Mouse (Mus musculus): ENCODE measurements around the gene Zfp646. TPM values are rescaled to one million over a fixed set of nuclear protein-coding genes. Genes with fewer than 3 reads are reported as not detected.
"Not testable (repeated sequence)": the region's sequence is repeated elsewhere in the genome, so short reads cannot be mapped to it uniquely, and the experiment has no call there.

The Zfp646 gene
- polyA plus RNA-seq (2015; fragmentation: Nextera tagmentation; extraction: Ambion mirVana) = 9.3 and 9.8 TPM in 2 replicates

DNA sequence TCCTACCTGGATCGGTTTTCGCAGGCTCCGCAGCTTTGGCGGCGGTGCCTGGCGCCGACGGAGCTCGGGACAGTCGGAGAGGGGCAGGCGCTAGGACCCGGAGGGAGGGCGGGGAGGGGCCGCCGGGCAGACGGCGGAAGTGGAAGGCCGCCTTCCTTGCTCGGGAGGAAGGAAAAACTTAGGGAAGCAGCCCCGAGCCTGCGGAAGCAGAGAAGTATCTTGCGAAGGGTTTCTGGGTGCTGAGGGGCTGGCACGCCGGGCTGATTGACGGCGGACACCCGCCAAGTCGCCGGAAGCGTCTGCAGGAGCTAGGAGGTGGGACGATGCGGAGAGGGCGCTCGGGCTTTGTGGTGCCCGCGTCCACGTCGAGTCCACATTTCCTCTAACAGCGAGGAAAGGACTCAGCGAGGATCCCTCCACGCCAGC lies at the start of gene Zfp646:
TSS of gene Zfp646 (plus strand) at position 181 of the 426 bp plus-strand sequence.
- Histone ChIP-seq H3K9me3 (no peaks in the 10 kb centered on the region), H3K36me3 (peaks cover 27% of the 10 kb centered on the region), H3K4me3 (peak within 1 kb of the TSS; percentile 90), H3K4me2 (peak within 1 kb of the TSS; percentile 76), H3K27me3 (no peaks in the 10 kb centered on the region), H3K9ac (peak within 1 kb of the TSS; percentile 96), H3K4me1 (replicated peaks) (peaks cover 34% of the 10 kb centered on the region), H3K27ac (replicated peaks) (peak within 1 kb of the TSS; percentile 100)
- peak; percentile 88 for ATAC-seq (ENCODE audit: low FRiP score, low read depth)
- under 1% methylated on average over 41 of the region's 41 CpGs for WGBS

DNA sequence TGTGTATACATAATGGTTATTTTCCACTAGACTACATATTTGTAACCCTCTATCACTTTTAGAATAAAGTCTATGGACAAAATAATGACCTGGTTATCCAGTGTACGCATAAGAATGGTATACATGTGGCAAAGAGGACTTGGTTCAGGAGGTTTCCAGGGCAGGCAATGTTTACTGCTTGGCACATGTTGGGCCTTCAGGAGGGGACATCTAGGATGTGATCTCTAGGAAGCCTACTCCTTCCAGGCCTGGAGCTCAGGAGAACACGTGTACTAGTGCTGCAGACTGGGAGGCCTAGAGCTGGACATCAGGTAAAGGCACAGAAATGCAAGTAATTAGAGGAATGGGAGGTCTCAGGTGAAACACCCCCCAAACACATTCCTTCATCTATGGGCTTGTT lies 40.5 kb upstream of the Zfp646 start:
- no peak overlapping the region for H3K9ac ChIP-seq

GRCm38 (mm10) chr7:127837473-127837872 lies 38.5 kb upstream of the Zfp646 start:
- Histone ChIP-seq H3K4me2 (no peak overlapping the region), H3K27ac (replicated peaks) (no peak overlapping the region), H3K27me3 (no peaks in the 10 kb centered on the region), H3K4me3 (no peak overlapping the region), H3K36me3 (no peaks in the 10 kb centered on the region), H3K4me1 (replicated peaks) (peaks cover 12% of the 10 kb centered on the region), H3K9me3 (no peaks in the 10 kb centered on the region), H3K9ac (no peak overlapping the region)
- ATAC-seq (ENCODE audit: low FRiP score, low read depth) = no peak
- WGBS = 94% methylated on average over 5 of the region's 5 CpGs

More for the DNA sequence above, 40.5 kb upstream of the Zfp646 start:
- Histone ChIP-seq H3K36me3 (no peaks in the 10 kb centered on the region), H3K27ac (replicated peaks) (no peak overlapping the region), H3K4me2 (no peak overlapping the region), H3K4me1 (replicated peaks) (peaks cover 6% of the 10 kb centered on the region), H3K4me3 (no peak overlapping the region), H3K27me3 (no peaks in the 10 kb centered on the region), H3K9me3 (no peaks in the 10 kb centered on the region)
- 95% methylated on average over 2 of the region's 2 CpGs for WGBS
- no peak for ATAC-seq (ENCODE audit: low FRiP score, low read depth)

GRCm38 (mm10) chr7:127837878-127838277 lies 38.1 kb upstream of the Zfp646 start:
- H3K4me2 ChIP-seq; H3K9ac ChIP-seq; H3K36me3 ChIP-seq; ATAC-seq (ENCODE audit: low FRiP score, low read depth); H3K27me3 ChIP-seq; H3K9me3 ChIP-seq; H3K27ac ChIP-seq (replicated peaks); H3K4me3 ChIP-seq: not testable (repeated sequence)
- 77% methylated on average over 4 of the region's 4 CpGs for WGBS
- H3K4me1 ChIP-seq (replicated peaks) = peaks cover 16% of the 10 kb centered on the region

DNA sequence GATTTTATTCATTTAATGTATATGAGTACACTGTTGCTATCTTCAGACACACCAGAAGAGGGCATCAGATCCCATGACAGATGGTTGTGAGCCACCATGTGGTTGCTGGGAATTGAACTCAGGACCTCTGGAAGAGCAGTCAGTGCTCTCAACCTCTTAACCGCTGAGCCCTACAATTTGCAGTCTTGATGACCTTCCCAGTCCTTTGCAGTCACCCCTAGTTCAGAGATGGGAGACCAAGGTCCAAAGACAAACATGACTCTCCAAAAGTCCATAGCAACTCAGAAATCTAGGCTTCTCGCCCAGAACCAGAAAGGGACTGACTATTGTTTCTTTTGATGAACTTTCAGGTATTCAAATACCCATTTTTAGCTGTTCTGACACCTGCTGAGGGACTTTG lies 36.0 kb upstream of the Zfp646 start:
- not testable (repeated sequence) for H3K4me3 ChIP-seq; ATAC-seq (ENCODE audit: low FRiP score, low read depth); H3K36me3 ChIP-seq; H3K9ac ChIP-seq; H3K9me3 ChIP-seq; H3K27me3 ChIP-seq
- Histone ChIP-seq H3K4me2 (peak overlapping the region; percentile 99; the same call in 1 of the 2 replicates), H3K27ac (replicated peaks) (peak overlapping the region; percentile 95; the same call in 1 of the 2 replicates), H3K4me1 (replicated peaks) (peaks cover 18% of the 10 kb centered on the region)
- 81% methylated on average over 2 of the region's 2 CpGs for WGBS

DNA sequence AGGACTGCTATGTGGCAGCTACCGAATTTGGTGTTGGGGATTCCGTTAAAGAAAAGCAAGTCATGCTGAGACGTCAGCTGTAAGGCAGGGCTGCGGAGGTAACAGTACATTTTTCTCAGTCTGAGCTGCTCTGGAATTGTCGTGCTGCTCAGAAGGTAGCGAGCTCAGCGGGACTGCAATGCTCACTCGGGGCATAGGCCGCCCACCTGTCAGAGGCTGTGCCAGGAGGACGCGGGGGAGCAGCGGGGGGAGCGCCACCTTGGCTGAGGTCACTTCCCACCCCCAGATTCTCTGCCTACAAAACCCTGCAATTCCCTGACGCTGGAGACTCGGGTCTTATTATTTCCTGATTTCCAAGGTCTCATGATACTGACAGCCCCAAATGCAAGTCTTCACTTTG lies 35.1 kb upstream of the Zfp646 start:
- peak; percentile 12 for ATAC-seq (ENCODE audit: low FRiP score, low read depth)
- peak overlapping the region; percentile 99 for H3K4me2 ChIP-seq
- WGBS = 3% methylated on average over 15 of the region's 15 CpGs

GRCm38 (mm10) chr7:127841340-127842000 lies 34.6 kb upstream of the Zfp646 start:
- Histone ChIP-seq H3K9ac (peak overlapping the region; percentile 60), H3K4me3 (peak overlapping the region; percentile 82), H3K9me3 (no peaks in the 10 kb centered on the region), H3K36me3 (no peaks in the 10 kb centered on the region), H3K27ac (replicated peaks) (peak overlapping the region; percentile 95), H3K4me1 (replicated peaks) (peaks cover 18% of the 10 kb centered on the region), H3K4me2 (peak overlapping the region; percentile 99), H3K27me3 (no peaks in the 10 kb centered on the region)
- WGBS = under 1% methylated on average over 46 of the region's 46 CpGs
- ATAC-seq (ENCODE audit: low FRiP score, low read depth) = peak; percentile 97

More for the DNA sequence above, 35.1 kb upstream of the Zfp646 start:
- Histone ChIP-seq H3K9ac (peak overlapping the region; percentile 60), H3K4me3 (peak overlapping the region; percentile 82), H3K9me3 (no peaks in the 10 kb centered on the region), H3K36me3 (no peaks in the 10 kb centered on the region), H3K27me3 (no peaks in the 10 kb centered on the region), H3K4me1 (replicated peaks) (peaks cover 18% of the 10 kb centered on the region), H3K27ac (replicated peaks) (peak overlapping the region; percentile 95)

DNA sequence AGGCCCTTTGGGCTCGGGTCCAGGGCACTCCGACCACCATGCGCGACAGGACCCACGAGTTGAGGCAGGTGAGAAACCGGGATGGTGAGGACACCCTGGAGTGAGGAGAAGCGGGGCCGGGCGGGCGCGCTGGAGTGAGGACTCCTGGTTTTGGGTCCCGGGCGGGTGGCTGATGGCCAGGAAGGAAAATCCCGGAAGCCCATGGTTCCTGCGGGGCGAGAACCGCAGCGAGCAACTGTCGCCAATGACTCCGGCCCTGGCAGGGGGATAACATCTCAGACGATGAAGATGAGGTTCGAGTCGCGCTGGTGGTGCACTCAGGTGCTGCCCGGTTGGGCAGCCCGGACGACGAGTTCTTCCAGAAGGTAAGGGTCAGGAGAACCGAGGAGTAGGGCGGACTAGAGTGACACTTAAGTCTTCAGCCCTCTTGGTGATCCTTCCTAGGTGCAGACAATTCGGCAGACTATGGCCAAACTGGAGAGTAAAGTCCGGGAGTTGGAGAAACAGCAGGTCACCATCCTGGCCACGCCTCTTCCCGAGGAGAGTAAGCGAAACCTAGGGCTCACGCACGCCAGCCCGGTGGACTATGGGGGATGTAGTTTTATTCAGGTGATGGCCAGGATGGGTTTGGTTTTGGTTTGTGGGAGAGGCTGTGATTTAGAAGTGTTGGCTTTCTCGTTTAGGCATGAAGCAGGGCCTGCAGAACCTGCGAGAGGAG lies 33.9 kb upstream of the Zfp646 start:
- Histone ChIP-seq H3K9ac (peak overlapping the region; percentile 60), H3K27ac (replicated peaks) (peak overlapping the region; percentile 95), H3K4me1 (replicated peaks) (peaks cover 18% of the 10 kb centered on the region), H3K4me3 (peak overlapping the region; percentile 82), H3K9me3 (no peaks in the 10 kb centered on the region), H3K4me2 (peak overlapping the region; percentile 99), H3K27me3 (no peaks in the 10 kb centered on the region), H3K36me3 (no peaks in the 10 kb centered on the region)
- WGBS = under 1% methylated on average over 40 of the region's 40 CpGs
- peak; percentile 64 for ATAC-seq (ENCODE audit: low FRiP score, low read depth)

- Histone ChIP-seq H3K4me2 (no peak overlapping the region), H3K27ac (replicated peaks) (no peak overlapping the region), H3K4me3 (no peak overlapping the region), H3K4me1 (replicated peaks) (no peaks in the 10 kb centered on the region), H3K36me3 (no peaks in the 10 kb centered on the region), H3K9ac (no peak overlapping the region), H3K9me3 (no peaks in the 10 kb centered on the region), H3K27me3 (no peaks in the 10 kb centered on the region)
- no peak for ATAC-seq (ENCODE audit: low FRiP score, low read depth)
- WGBS = 85% methylated on average over 6 of the region's 6 CpGs
Measured at GRCm38 (mm10) chr7:127849973-127850875, 25.8 kb upstream of the Zfp646 start.

GRCm38 (mm10) chr7:127850906-127851305 lies 25.1 kb upstream of the Zfp646 start:
- no peak overlapping the region for H3K27ac ChIP-seq (replicated peaks)
- H3K4me1 ChIP-seq (replicated peaks) = no peaks in the 10 kb centered on the region
- H3K9ac ChIP-seq = no peak overlapping the region
- no peaks in the 10 kb centered on the region for H3K36me3 ChIP-seq
- no peak overlapping the region for H3K4me2 ChIP-seq
- ATAC-seq (ENCODE audit: low FRiP score, low read depth) = no peak
- 74% methylated on average over 5 of the region's 5 CpGs for WGBS
- H3K27me3 ChIP-seq = no peaks in the 10 kb centered on the region
- H3K9me3 ChIP-seq = no peaks in the 10 kb centered on the region
- H3K4me3 ChIP-seq = no peak overlapping the region

DNA sequence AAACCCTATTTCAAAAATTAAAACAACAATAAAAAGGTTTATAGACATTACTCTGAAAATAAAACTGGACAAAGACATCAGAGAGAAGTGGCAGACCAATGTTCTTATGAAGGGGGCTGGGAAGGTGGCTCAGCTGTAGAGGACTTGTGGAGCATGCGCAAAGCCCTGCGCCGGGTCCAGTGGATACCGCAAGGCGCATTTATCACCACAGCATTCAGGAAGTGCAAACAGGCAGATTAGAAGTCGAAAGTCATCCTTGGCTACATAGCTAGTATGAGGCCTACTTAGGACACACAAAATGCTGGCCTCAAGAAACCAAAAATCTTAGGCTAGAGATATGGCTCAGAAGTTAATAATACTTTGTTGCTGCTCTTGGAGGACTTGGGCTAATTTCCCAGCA lies 17.8 kb upstream of the Zfp646 start:
- no peak overlapping the region for H3K4me2 ChIP-seq
- no peak for ATAC-seq (ENCODE audit: low FRiP score, low read depth)
- H3K9me3 ChIP-seq = no peaks in the 10 kb centered on the region
- H3K27me3 ChIP-seq = no peaks in the 10 kb centered on the region
- no peak overlapping the region for H3K4me3 ChIP-seq
- 0 out of 2 replicates have a peak, but pooled peaks cover 3% of the 10 kb centered on the region for H3K36me3 ChIP-seq
- no peak overlapping the region for H3K27ac ChIP-seq (replicated peaks)
- no peaks in the 10 kb centered on the region for H3K4me1 ChIP-seq (replicated peaks)
- H3K9ac ChIP-seq = no peak overlapping the region
- 94% methylated on average over 6 of the region's 6 CpGs for WGBS
